Comparison of ENCODE assay signal across 26 mouse cellular contexts in the genomic region with DNA sequence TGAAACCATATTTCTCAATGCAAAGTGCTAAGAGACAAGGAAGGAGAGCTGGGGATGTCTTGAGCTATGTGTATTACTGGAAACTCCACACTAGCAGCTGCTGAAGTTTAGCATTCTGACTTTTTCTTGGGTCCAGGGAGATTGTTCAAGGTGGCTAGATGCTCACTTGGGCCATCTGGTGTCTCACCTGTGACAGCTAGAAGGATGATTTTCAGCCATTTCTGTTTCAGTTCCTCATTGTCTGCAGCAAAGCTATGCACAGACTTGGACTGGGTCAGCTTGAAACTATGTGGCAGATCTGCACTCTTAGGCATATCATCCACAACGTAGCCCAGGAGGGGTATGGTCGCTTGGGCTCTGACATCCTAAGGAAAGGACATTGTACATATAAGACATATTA.
"Had no signal": no experiment of that assay in that cellular context is flagged by ENCODE, and none has a peak within 500 bp of the region (broad histone marks: within the 10 kb centered on the region; RNA-seq: fewer than 3 reads in every experiment).

No protein-coding gene starts in this region.

- H3K27me3 ChIP-seq: embryonic facial prominence, embryonic 12.5 days; embryonic facial prominence, embryonic 13.5 days; embryonic facial prominence, embryonic 15.5 days; forebrain, embryonic 12.5 days; forebrain, embryonic 13.5 days; forebrain, embryonic 15.5 days had no signal

- H3K9me3 ChIP-seq: embryonic facial prominence, embryonic 10.5 days; embryonic facial prominence, embryonic 12.5 days; embryonic facial prominence, embryonic 13.5 days; embryonic facial prominence, embryonic 15.5 days; forebrain, embryonic 10.5 days; forebrain, embryonic 12.5 days; forebrain, embryonic 13.5 days; forebrain, embryonic 15.5 days; heart, embryonic 10.5 days had no signal

- H3K36me3 ChIP-seq: embryonic facial prominence, embryonic 12.5 days; embryonic facial prominence, embryonic 13.5 days; embryonic facial prominence, embryonic 15.5 days had no signal

- H3K4me3 ChIP-seq: embryonic facial prominence, embryonic 10.5 days; embryonic facial prominence, embryonic 12.5 days; embryonic facial prominence, embryonic 13.5 days; embryonic facial prominence, embryonic 15.5 days; erythroblast, embryonic 14.5 days; forebrain, embryonic 10.5 days; forebrain, embryonic 12.5 days; forebrain, embryonic 13.5 days; forebrain, embryonic 15.5 days; gastrocnemius, adult 2 months; heart, adult 2 months; heart, embryonic 10.5 days had no signal

- H3K9ac ChIP-seq: embryonic facial prominence, embryonic 12.5 days; embryonic facial prominence, embryonic 13.5 days; embryonic facial prominence, embryonic 15.5 days; forebrain, embryonic 12.5 days; forebrain, embryonic 13.5 days; forebrain, embryonic 15.5 days; forebrain, postnatal 0 days had no signal

- H3K4me1 ChIP-seq: embryonic facial prominence, embryonic 10.5 days; embryonic facial prominence, embryonic 12.5 days; embryonic facial prominence, embryonic 13.5 days; embryonic facial prominence, embryonic 15.5 days; forebrain, embryonic 10.5 days; forebrain, embryonic 12.5 days; forebrain, embryonic 13.5 days; forebrain, embryonic 15.5 days; heart, embryonic 10.5 days had no signal

- DNase-seq: cerebellum, adult 9-10 months; cerebellum, adult 9-11 months; cerebellum, postnatal 10 days; cerebellum, postnatal 14 days; cerebellum, postnatal 25 days; cerebellum, postnatal 36 days; embryo, embryonic 11 days; forebrain, postnatal 0 days; gastrocnemius, adult 2 months; gastrocnemius, postnatal 10 days; gastrocnemius, postnatal 14 days; gastrocnemius, postnatal 25 days; gastrocnemius, postnatal 36 days; heart, adult 11 months; heart, adult 18-20 months; heart, adult 2 months had no signal

- H3K27ac ChIP-seq: embryonic facial prominence, embryonic 10.5 days; embryonic facial prominence, embryonic 12.5 days; embryonic facial prominence, embryonic 13.5 days; embryonic facial prominence, embryonic 15.5 days; forebrain, embryonic 10.5 days; forebrain, embryonic 12.5 days; forebrain, embryonic 13.5 days; forebrain, embryonic 15.5 days; gastrocnemius, adult 2 months; heart, adult 2 months; heart, embryonic 10.5 days had no signal

- H3K4me2 ChIP-seq: embryonic facial prominence, embryonic 12.5 days; embryonic facial prominence, embryonic 13.5 days; embryonic facial prominence, embryonic 15.5 days; forebrain, embryonic 12.5 days; forebrain, embryonic 13.5 days; forebrain, embryonic 15.5 days had no signal
